Mouse (Mus musculus) ES-E14 (cell line): Measurements from ENCODE around the gene Chd4.

Experiments
- CHD2 ChIP-seq: IDR thresholded peaks from 2 replicates; pipeline ENCODE4 v1.6.1; 2014; ENCODE audit warnings: mild to moderate bottlenecking, low read depth, low read length, inconsistent platforms
- HCFC1 ChIP-seq: IDR thresholded peaks from 2 replicates; pipeline ENCODE4 v1.6.1; 2012; ENCODE audit warnings: low read length, inconsistent platforms, borderline replicate concordance; ENCODE audit not compliant: insufficient read depth
- MAFK ChIP-seq: IDR thresholded peaks from 2 replicates; pipeline ENCODE4 v1.6.1; 2014; ENCODE audit warnings: mild to moderate bottlenecking, low read depth, low read length, inconsistent platforms; ENCODE audit not compliant: insufficient read depth
- ZC3H11A ChIP-seq: IDR thresholded peaks from 2 replicates; pipeline ENCODE4 v1.6.1; 2012; ENCODE audit warnings: low read depth, mild to moderate bottlenecking, inconsistent platforms, low read length, borderline replicate concordance
- ZNF384 ChIP-seq: IDR thresholded peaks from 2 replicates; pipeline ENCODE4 v1.6.1; 2012; ENCODE audit warnings: low read depth, low read length, inconsistent platforms

DNA sequence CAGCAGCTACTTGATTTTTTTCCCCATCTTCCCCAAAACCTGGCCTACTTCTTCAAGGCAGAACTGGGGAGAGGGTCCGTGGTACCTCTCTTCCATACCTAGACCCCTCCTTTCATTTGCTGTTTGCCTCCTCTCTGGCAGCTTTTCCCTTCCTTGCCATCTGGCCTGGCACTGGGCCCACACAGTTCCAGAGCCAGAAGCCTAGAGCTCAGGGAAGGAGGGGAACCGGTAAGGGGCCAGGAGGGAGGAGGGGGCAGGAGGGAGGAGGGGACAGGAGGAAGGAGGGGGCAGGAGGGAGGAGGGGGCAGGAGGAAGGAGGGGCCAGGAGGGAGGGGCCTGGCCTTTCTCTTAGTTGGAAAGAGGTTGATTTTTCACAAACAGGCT is 23.9 kb upstream of the Chd4 start:
- TF ChIP-seq CHD2 = no peak
- TF ChIP-seq MAFK = no peak
- TF ChIP-seq ZNF384 = no peak
- TF ChIP-seq HCFC1 = no peak
- no peak for TF ChIP-seq ZC3H11A
